Mouse (Mus musculus): ENCODE measurements around the gene Fbxl8.

DNA sequence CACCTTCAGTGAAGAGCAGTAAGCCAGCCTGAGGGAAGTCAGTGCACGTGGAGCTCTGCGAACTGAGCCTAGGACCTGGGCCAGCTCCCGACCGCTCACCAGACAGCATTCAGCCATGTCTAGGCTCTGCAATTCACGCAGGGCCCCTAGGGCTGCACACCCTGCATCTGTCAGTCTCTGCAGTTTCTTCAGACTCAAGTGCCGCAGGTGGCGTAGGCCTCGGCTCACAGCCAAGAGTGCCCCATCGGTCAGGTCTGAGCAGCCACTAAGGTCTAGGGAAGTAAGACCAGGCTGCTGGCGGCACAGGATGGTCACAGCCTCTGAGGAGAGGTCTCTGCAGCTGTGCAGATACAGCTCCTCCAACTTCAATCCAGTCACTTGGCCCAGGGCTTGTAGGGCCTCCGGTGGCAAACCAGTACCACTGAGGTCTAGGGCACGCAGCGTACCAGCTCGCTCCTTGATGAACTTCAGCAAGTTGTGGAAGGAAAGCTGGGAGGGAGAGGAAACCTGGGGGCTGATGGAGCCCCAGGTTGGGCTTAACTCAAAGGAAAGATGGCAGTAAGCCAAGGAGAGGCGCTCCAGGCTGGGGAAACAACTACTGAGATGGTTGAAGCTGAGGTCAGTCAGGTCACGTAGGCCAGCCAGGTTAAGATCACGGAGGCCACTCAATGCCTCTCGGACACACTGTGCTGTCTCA is 50.8 kb downstream of the Fbxl8 start:
- TF ChIP-seq POLR2A (IDR thresholded peaks at IDR 0.05; ENCODE audit: borderline replicate concordance, insufficient read depth, low read length), result no peak
- no peak for TF ChIP-seq CTCF (IDR thresholded peaks at IDR 0.05; ENCODE audit: borderline replicate concordance, insufficient read depth, low read depth, low read length)
